Mouse (Mus musculus): ENCODE data around the gene Nhp2. TPM values are rescaled to one million over a fixed set of nuclear protein-coding genes. Genes with fewer than 3 reads are reported as not detected.

Gene Nhp2
- polyA plus RNA-seq, 1 experiment from 2014 or later = 126 TPM

DNA sequence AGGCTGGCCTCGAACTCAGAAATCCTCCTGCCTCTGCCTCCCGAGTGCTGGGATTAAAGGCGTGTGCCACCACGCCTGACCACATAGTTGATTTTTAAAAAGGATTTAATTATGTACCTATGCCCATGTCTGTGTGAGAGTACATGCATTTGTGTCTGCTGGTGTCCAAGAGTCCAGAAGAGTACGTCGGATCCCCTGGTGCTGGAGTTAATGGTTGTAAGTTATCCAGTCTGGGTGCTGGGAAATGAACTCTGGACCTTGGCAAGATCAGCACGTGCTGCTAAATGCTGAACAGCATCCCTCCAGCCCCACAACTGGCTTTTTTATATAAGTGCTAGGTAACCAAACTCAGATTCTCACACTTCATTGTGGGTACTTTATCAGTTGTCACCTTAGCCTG lies 51.3 kb downstream of the Nhp2 start:
- H3K27ac ChIP-seq = no peak overlapping the region
- no peaks in the 10 kb centered on the region for H3K9me3 ChIP-seq
- no peak overlapping the region for H3K4me2 ChIP-seq
- no peak for ATAC-seq (ENCODE audit: borderline replicate concordance, extremely low read depth, low FRiP score, low TSS enrichment)
- H3K9ac ChIP-seq = no peak overlapping the region
- H3K4me1 ChIP-seq = no peaks in the 10 kb centered on the region
- no peaks in the 10 kb centered on the region for H3K27me3 ChIP-seq
- H3K36me3 ChIP-seq = no peaks in the 10 kb centered on the region
- no peak overlapping the region for H3K4me3 ChIP-seq
- 91% methylated on average over 7 of the region's 7 CpGs for WGBS

DNA sequence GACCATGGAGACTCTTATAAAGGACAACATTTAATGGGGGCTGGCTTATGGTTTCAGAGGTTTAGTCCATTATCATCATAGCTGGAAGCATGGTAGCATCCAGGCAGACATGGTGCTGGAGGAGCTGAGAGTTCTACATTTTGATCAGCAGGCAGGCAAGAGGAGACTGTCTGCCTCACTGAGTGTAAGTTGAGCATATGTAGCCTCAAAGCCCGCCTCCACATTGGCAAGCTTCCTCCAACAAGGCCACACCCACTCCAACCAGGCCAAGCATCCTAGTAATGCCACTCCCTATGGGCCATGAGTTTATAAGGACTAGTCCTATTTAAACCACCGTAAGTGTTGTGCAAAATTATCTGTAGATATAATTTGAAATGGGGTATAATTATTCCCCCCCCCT lies 51.8 kb downstream of the Nhp2 start:
- no peaks in the 10 kb centered on the region for H3K9me3 ChIP-seq
- H3K27me3 ChIP-seq = no peaks in the 10 kb centered on the region
- no peak overlapping the region for H3K9ac ChIP-seq
- no peak overlapping the region for H3K4me3 ChIP-seq
- 73% methylated on average over 2 of the region's 2 CpGs for WGBS
- no peaks in the 10 kb centered on the region for H3K36me3 ChIP-seq
- no peak overlapping the region for H3K4me2 ChIP-seq
- H3K4me1 ChIP-seq = no peaks in the 10 kb centered on the region
- no peak overlapping the region for H3K27ac ChIP-seq
- ATAC-seq (ENCODE audit: borderline replicate concordance, extremely low read depth, low FRiP score, low TSS enrichment) = no peak

DNA sequence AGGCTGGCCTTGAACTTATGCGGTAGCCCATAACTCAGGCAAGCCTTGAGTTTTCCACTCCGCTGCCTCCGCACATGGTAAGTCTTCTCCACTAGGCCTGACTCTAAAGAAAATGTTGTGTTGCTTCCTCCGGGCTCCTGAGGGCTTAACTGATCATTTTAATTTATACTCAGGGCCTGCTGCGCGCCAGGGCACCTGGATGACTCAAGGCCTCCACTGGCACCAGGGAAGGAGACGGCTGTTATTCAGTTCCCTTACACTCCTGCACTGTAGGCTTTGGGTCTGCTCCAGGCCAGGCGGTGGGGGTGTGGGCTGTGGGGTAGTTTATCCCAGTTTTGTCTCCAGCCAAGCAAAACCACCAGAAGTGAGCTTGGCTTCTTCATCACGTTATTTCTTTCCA lies 53.8 kb downstream of the Nhp2 start:
- H3K4me3 ChIP-seq = no peak overlapping the region
- no peak for ATAC-seq (ENCODE audit: borderline replicate concordance, extremely low read depth, low FRiP score, low TSS enrichment)
- H3K36me3 ChIP-seq = no peaks in the 10 kb centered on the region
- no peaks in the 10 kb centered on the region for H3K4me1 ChIP-seq
- no peak overlapping the region for H3K4me2 ChIP-seq
- H3K27me3 ChIP-seq = no peaks in the 10 kb centered on the region
- no peak overlapping the region for H3K27ac ChIP-seq
- H3K9ac ChIP-seq = no peak overlapping the region
- no peaks in the 10 kb centered on the region for H3K9me3 ChIP-seq
- WGBS = 74% methylated on average over 9 of the region's 9 CpGs

Other genes with a start within 250 kb of the Nhp2 start
- 18.1 and 20.8 TPM in 2 replicates for gene Phykpl, start 35.0 kb upstream of the Nhp2 start, polyA plus RNA-seq (2015; fragmentation: Nextera tagmentation; extraction: Ambion mirVana)
- gene Hnrnpab, start 12.9 kb upstream of the Nhp2 start, polyA plus RNA-seq (2015; fragmentation: Nextera tagmentation; extraction: Ambion mirVana) = 465 and 488 TPM in 2 replicates
- 43.7 and 43.8 TPM in 2 replicates for gene Rmnd5b, start 16.2 kb downstream of the Nhp2 start, polyA plus RNA-seq (2015; fragmentation: Nextera tagmentation; extraction: Ambion mirVana)
- 46.2 and 46.6 TPM in 2 replicates for gene N4bp3, start 31.1 kb downstream of the Nhp2 start, polyA plus RNA-seq (2015; fragmentation: Nextera tagmentation; extraction: Ambion mirVana)
- gene D930048N14Rik, start 31.2 kb downstream of the Nhp2 start, polyA plus RNA-seq (2015; fragmentation: Nextera tagmentation; extraction: Ambion mirVana) = 2.7 and 3.9 TPM in 2 replicates
- 98.9 and 99.4 TPM in 2 replicates for gene 0610009B22Rik, start 69.1 kb downstream of the Nhp2 start, polyA plus RNA-seq (2015; fragmentation: Nextera tagmentation; extraction: Ambion mirVana)
- gene Sec24a, start 143.9 kb downstream of the Nhp2 start, polyA plus RNA-seq (2015; fragmentation: Nextera tagmentation; extraction: Ambion mirVana) = 10.6 and 12.6 TPM in 2 replicates
- 104 and 120 TPM in 2 replicates for gene Sar1b, start 144.0 kb downstream of the Nhp2 start, polyA plus RNA-seq (2015; fragmentation: Nextera tagmentation; extraction: Ambion mirVana)
- gene Jade2, start 237.9 kb downstream of the Nhp2 start, polyA plus RNA-seq (2015; fragmentation: Nextera tagmentation; extraction: Ambion mirVana) = 2.3 and 2.4 TPM in 2 replicates